Mouse (Mus musculus): ENCODE measurements around the gene Rpl6. TPM values are rescaled to one million over a fixed set of nuclear protein-coding genes. Genes with fewer than 3 reads are reported as not detected.
A peak's percentile ranks its signal among the peaks of the same experiment; 100 is the strongest.

The Rpl6 gene
- total and polyA plus RNA-seq, 2 experiments from 2014 or later, result 343 to 359 TPM

DNA sequence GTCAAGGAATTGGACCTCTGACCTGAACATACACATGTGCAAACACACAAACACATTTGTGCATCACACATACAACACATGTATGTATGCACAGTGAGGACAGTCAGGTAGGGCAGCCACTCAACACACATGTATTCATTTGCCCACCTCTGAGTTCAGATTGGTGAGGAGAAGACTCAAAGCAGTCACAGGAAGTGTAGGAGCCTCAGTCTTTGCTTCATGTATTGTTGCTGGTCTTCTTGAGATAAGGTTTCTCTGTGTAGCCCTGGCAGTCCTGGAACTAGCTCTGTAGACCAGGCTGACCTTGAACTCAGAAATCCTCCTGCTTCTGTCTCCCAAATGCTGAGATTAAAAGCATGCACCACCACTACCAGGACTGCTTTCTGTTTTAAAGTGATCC is 36.9 kb downstream of the Rpl6 start:
- H3K27me3 ChIP-seq (ENCODE audit: insufficient read depth, low read length), result no peaks in the 10 kb centered on the region
- no peaks in the 10 kb centered on the region for H3K36me3 ChIP-seq (ENCODE audit: insufficient read depth, low read length)
- no peak overlapping the region for H3K4me3 ChIP-seq (ENCODE audit: low read length)
- ATAC-seq, result no peak
- no peak for DNase-seq (ENCODE audit: low spot score)
- H3K4me2 ChIP-seq (ENCODE audit: low read depth, low read length), result no peak overlapping the region
- no peak overlapping the region for H3K9ac ChIP-seq (replicated peaks; ENCODE audit: low read length)
- H3K4me1 ChIP-seq (ENCODE audit: insufficient read depth, low read length), result no peaks in the 10 kb centered on the region
- no peak overlapping the region for H3K27ac ChIP-seq
- TF ChIP-seq CTCF (IDR thresholded peaks at IDR 0.05; ENCODE audit: low read depth), result no peak
- H3K9me3 ChIP-seq (ENCODE audit: low read length), result no peaks in the 10 kb centered on the region

DNA sequence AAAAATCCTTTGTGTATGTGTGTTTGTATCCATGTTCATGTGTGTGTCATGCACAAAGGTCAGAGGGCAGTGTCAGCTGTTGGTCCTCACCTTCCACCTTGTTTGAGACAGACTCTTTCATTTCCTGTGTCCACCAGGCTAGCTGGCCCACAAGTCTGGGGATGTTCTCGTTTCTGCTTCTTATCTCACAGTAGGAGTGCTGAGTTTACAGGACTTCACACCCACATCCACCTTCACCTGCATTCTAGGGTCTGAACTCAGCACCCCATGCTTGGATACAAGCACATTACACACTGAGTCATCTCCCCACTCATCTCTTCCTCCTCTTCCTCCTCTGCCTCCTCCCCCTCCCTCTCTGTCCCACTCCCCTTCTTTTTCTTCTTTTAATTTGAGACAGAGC is 38.0 kb downstream of the Rpl6 start:
- TF ChIP-seq CTCF (IDR thresholded peaks at IDR 0.05; ENCODE audit: low read depth), result no peak
- H3K27ac ChIP-seq, result no peak overlapping the region
- H3K4me2 ChIP-seq (ENCODE audit: low read depth, low read length), result no peak overlapping the region
- 48% methylated on average over 1 of the region's 1 CpGs for WGBS
- no peaks in the 10 kb centered on the region for H3K4me1 ChIP-seq (ENCODE audit: insufficient read depth, low read length)
- ATAC-seq (no peak), DNase-seq (ENCODE audit: low spot score) (no peak)
- no peak overlapping the region for H3K4me3 ChIP-seq (ENCODE audit: low read length)
- no peaks in the 10 kb centered on the region for H3K27me3 ChIP-seq (ENCODE audit: insufficient read depth, low read length)
- H3K9ac ChIP-seq (replicated peaks; ENCODE audit: low read length), result no peak overlapping the region
- H3K9me3 ChIP-seq (ENCODE audit: low read length), result no peaks in the 10 kb centered on the region
- no peaks in the 10 kb centered on the region for H3K36me3 ChIP-seq (ENCODE audit: insufficient read depth, low read length)

DNA sequence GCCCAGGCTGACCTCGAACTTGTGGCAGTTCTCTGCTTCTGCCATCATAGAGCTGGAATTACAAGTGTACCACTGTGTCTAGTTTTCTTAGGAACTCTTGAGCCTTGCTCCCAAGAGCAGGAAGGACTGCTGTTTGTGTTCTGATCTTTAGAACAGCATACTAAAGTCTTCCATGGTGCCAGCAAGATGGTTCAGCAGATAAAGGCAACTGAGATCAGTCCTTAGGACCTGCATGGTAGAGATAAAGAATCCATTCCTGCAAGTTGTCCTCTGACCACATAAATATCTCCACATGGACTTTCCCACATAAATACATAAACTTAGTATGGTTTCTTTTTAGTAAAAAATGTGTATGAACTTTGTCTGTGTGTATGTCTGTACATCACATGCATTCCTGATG is 38.4 kb downstream of the Rpl6 start:
- no peak overlapping the region for H3K9ac ChIP-seq (replicated peaks; ENCODE audit: low read length)
- WGBS, result 81% methylated on average over 1 of the region's 1 CpGs
- TF ChIP-seq CTCF (IDR thresholded peaks at IDR 0.05; ENCODE audit: low read depth), result no peak
- no peaks in the 10 kb centered on the region for H3K36me3 ChIP-seq (ENCODE audit: insufficient read depth, low read length)
- ATAC-seq, result no peak
- DNase-seq (ENCODE audit: low spot score), result no peak
- no peak overlapping the region for H3K4me2 ChIP-seq (ENCODE audit: low read depth, low read length)
- H3K27me3 ChIP-seq (ENCODE audit: insufficient read depth, low read length), result no peaks in the 10 kb centered on the region
- no peaks in the 10 kb centered on the region for H3K4me1 ChIP-seq (ENCODE audit: insufficient read depth, low read length)
- no peaks in the 10 kb centered on the region for H3K9me3 ChIP-seq (ENCODE audit: low read length)
- no peak overlapping the region for H3K4me3 ChIP-seq (ENCODE audit: low read length)
- no peak overlapping the region for H3K27ac ChIP-seq

DNA sequence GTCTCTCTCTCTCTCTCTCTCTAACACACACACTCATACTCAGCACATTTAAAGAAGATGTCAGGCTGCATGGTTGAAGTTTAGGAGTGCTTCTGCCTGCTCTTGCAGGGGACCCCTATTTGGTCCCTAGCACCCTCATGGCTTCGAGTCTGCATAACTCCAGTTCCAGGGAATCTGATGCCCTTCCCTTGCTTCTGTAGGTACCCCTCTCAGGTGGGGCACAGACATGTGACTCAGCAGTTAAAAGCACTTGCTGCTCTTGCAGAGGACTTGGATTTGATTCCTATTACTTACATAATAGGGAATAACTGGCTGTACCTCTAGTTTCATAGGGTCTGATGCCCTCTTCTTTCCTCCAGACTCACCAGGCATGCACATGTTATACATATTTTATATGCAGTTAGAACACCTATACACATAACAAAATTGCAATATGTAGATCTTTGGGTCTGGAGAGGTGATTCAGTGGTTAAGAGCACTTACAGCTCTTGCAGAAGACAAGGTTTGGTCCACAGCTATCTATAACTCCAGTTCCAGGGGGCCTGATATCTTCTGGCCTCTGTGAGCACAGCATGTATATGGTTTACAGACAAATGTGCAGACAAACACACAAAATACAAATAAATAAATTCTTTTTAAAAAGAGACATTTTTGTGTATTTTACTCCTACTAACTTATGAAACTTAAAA is 39.5 kb downstream of the Rpl6 start:
- H3K9me3 ChIP-seq (ENCODE audit: low read length), result no peaks in the 10 kb centered on the region
- H3K27me3 ChIP-seq (ENCODE audit: insufficient read depth, low read length), result no peaks in the 10 kb centered on the region
- no peaks in the 10 kb centered on the region for H3K36me3 ChIP-seq (ENCODE audit: insufficient read depth, low read length)
- H3K9ac ChIP-seq (replicated peaks; ENCODE audit: low read length), result no peak overlapping the region
- ATAC-seq, result no peak
- no peak overlapping the region for H3K27ac ChIP-seq
- no peak overlapping the region for H3K4me3 ChIP-seq (ENCODE audit: low read length)
- DNase-seq (ENCODE audit: low spot score), result no peak
- 93% methylated on average over 1 of the region's 1 CpGs for WGBS
- H3K4me1 ChIP-seq (ENCODE audit: insufficient read depth, low read length), result no peaks in the 10 kb centered on the region
- no peak overlapping the region for H3K4me2 ChIP-seq (ENCODE audit: low read depth, low read length)
- no peak for TF ChIP-seq CTCF (IDR thresholded peaks at IDR 0.05; ENCODE audit: low read depth)

GRCm38 (mm10) chr5:121244365-121244731 is 40.1 kb downstream of the Rpl6 start:
- no peak for TF ChIP-seq CTCF (IDR thresholded peaks at IDR 0.05; ENCODE audit: low read depth)
- Histone ChIP-seq H3K4me2 (ENCODE audit: low read depth, low read length) (no peak overlapping the region), H3K4me1 (ENCODE audit: insufficient read depth, low read length) (no peaks in the 10 kb centered on the region), H3K9ac (replicated peaks; ENCODE audit: low read length) (no peak overlapping the region), H3K27me3 (ENCODE audit: insufficient read depth, low read length) (no peaks in the 10 kb centered on the region), H3K36me3 (ENCODE audit: insufficient read depth, low read length) (no peaks in the 10 kb centered on the region), H3K27ac (no peak overlapping the region), H3K4me3 (ENCODE audit: low read length) (no peak overlapping the region), H3K9me3 (ENCODE audit: low read length) (no peaks in the 10 kb centered on the region)
- DNase-seq (ENCODE audit: low spot score) (no peak), ATAC-seq (no peak)
- WGBS, result 93% methylated on average over 5 of the region's 5 CpGs

GRCm38 (mm10) chr5:121245201-121245600 is 40.9 kb downstream of the Rpl6 start:
- 84% methylated on average over 7 of the region's 7 CpGs for WGBS
- no peaks in the 10 kb centered on the region for H3K36me3 ChIP-seq (ENCODE audit: insufficient read depth, low read length)
- no peak for TF ChIP-seq CTCF (IDR thresholded peaks at IDR 0.05; ENCODE audit: low read depth)

DNA sequence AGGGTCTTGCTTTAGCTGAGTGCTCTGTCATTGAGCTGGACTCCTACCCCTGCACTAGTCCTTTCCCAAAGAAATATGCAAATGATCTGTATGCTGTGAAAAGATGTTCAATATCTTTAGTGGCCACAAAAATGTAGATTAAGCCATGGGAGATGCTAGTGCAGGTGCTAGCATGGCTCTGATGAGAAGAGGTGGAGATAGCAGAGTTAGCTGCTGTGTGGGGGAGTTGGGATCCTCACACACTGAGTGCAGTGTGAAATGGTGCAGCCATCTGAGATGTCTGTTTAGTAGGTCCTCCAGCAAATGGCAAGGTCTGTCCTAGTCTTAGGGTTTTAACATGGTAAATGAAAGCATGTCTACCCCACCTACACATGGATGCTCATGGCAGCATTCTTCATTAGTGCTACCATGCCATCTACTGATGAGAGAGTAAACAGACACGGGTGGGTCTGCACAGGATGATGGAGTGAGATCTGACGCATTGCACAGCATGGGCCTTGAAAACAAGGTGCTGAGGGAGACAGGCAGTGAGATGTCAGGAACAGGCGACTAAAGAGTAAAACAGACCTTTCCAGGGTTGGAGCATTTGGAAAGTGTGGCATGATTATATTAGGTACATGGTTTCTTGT is 44.6 kb downstream of the Rpl6 start:
- H3K9me3 ChIP-seq (ENCODE audit: low read length), result no peaks in the 10 kb centered on the region
- ATAC-seq, result no peak
- no peak overlapping the region for H3K4me3 ChIP-seq (ENCODE audit: low read length)
- no peak overlapping the region for H3K27ac ChIP-seq
- H3K4me1 ChIP-seq (ENCODE audit: insufficient read depth, low read length), result no peaks in the 10 kb centered on the region
- DNase-seq (ENCODE audit: low spot score), result no peak
- no peaks in the 10 kb centered on the region for H3K36me3 ChIP-seq (ENCODE audit: insufficient read depth, low read length)
- WGBS, result 74% methylated on average over 3 of the region's 3 CpGs
- no peak overlapping the region for H3K4me2 ChIP-seq (ENCODE audit: low read depth, low read length)
- no peaks in the 10 kb centered on the region for H3K27me3 ChIP-seq (ENCODE audit: insufficient read depth, low read length)
- no peak overlapping the region for H3K9ac ChIP-seq (replicated peaks; ENCODE audit: low read length)
- 0 out of 2 replicates have a peak, but pooled peaks have one; percentile 18 for TF ChIP-seq CTCF (IDR thresholded peaks at IDR 0.05; ENCODE audit: low read depth)

More at GRCm38 (mm10) chr5:121245201-121245600, 40.9 kb downstream of the Rpl6 start:
- DNase-seq (ENCODE audit: low spot score), result no peak
- H3K4me2 ChIP-seq (ENCODE audit: low read depth, low read length), result no peak overlapping the region
- no peaks in the 10 kb centered on the region for H3K9me3 ChIP-seq (ENCODE audit: low read length)
- no peaks in the 10 kb centered on the region for H3K4me1 ChIP-seq (ENCODE audit: insufficient read depth, low read length)
- H3K4me3 ChIP-seq (ENCODE audit: low read length), result no peak overlapping the region
- H3K9ac ChIP-seq (replicated peaks; ENCODE audit: low read length), result no peak overlapping the region; the same call in 1 of the 2 replicates
- H3K27ac ChIP-seq, result no peak overlapping the region
- no peak for ATAC-seq
- no peaks in the 10 kb centered on the region for H3K27me3 ChIP-seq (ENCODE audit: insufficient read depth, low read length)
